Mouse (Mus musculus) lung, postnatal 4 days (tissue): ENCODE results near the gene Trpc1.

Experiments used
- DNase-seq, 2 experiments: peaks; one replicate each; pipeline ENCODE4 v3.0.0; 2021

The Trpc1 gene

DNA sequence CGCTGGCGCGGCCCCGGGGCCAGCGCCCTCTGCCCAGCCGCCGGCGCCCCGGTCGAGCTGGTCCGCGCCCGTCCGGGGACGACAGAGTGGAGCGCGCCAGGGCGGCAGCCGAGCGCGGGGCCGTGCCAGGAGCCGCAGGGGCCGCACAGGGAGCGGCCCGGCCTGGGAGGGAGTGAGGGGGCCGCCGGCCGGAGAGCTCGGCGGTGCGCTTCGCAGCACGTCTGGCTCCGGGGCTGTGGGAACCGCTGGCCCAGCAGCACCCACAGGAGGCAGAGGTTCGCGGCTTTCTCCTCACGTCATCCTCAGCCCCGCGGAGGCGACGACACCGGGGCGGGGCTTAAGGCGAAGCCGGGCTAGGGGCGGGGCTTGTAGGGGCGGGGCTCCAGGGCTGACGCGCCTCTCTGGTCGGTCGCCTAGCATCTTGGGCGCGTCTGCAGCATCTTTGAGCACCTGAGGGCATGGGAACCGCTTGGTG is at the start of gene Trpc1:
Gene Trpc1 (minus strand): TSS at position 339 of the 475 bp plus-strand sequence.
- DNase-seq, result peak; percentile 80 to 86

DNA sequence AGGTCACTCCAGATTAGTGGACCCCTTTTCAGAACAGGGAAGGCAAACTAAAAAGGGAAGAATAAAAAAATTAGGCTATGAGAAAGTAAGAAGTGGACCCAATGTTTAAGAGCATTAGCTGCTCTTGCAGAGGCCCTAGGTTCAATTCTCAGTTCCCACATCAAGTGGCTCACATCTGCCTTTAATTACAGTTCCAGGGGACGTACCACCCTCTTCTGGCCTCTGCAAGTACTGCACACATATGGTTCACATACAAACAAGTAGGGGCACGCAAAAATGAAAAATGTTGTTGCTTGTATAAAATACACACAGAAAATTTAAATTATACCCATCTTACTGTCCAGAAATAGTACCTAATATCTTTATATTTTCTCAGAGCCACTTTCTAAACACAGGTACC is 46.1 kb upstream of the Trpc1 start:
- no peak for DNase-seq

DNA sequence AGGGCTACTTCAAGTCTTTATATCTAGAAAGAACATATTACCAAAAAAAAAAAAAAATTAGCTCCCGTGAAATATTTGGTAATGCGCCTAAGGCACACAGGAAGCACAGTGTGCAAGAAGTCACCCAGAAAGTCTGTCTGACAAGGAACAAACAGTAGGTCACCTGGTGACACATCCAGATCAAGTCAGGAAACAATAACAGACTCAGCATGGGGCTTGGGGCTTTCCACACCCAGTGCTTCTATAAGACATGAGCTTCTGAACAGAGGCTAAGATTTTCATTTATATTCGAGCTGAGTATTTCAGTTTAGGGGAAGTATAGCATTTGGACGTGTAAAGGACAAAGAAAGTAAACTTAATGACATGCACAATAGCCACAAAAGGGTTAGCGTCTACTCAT is 45.7 kb upstream of the Trpc1 start:
- DNase-seq, result no peak

DNA sequence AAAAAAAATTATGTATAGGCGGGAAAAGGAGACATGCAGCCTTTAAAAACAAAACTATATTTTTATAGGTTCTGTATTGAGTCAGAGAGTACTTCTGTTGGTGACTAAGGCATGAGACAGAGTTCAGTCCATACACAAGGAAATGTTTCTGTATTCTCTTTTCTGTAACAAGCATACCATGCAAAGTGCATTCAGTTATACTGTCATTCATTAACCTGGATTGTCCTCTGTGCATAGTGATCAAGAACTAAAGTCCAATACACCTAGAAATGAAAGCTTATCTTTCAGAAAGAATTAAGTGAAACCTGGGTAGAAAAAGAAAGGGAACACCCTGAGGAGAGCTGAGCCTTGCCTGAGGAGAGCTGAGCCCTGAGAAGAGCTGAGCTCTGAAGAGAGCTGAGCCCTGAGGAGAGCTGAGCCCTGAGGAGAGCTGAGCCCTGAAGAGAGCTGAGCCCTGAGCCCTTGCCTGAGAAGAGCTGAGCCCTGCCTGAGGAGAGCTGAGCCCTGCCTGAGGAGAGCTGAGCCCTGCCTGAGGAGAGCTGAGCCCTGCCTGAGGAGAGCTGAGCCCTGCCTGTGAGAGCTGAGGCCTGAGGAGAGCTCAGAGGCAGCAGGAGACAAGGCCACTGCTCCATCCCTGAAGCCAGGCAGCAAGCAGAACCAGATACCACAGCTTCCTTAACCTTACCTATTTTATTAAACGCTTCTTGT is 45.1 kb upstream of the Trpc1 start:
- DNase-seq, result no peak

DNA sequence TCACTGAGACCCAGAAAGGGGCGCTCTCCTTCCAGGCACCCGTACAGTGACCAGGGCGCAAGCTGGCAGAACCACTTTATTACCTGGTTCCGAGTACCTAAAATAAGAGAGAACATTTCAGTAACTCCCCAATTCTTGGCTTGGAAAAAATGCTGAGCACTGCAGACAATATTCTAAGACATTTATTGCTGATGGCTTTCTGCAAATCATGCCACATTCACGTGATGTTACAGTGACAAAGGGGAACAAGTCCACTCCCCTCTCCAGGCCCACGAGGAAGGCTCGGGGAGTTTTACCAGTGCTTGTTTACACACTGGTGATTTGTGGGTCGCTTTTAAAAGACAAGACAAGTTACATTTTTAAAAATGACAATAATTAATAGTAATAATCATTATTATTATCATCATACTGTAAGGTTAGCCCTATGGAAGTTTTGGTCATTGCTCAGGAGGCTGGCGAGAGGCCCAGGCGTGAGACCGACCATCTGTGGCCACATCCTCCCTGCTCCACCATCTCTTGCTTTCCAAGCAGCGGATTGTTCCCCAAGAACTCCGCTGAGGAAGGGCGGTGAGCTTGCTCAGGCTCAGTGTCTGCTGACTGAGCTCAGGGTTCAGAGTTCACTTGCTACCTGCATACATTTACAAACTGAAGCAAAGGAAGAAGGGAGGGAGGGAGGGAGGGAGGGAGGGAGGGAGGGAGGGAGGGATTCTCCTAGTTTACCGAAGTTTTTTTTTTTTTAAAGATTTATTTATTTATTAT is 44.0 kb upstream of the Trpc1 start:
- DNase-seq, result no peak

DNA sequence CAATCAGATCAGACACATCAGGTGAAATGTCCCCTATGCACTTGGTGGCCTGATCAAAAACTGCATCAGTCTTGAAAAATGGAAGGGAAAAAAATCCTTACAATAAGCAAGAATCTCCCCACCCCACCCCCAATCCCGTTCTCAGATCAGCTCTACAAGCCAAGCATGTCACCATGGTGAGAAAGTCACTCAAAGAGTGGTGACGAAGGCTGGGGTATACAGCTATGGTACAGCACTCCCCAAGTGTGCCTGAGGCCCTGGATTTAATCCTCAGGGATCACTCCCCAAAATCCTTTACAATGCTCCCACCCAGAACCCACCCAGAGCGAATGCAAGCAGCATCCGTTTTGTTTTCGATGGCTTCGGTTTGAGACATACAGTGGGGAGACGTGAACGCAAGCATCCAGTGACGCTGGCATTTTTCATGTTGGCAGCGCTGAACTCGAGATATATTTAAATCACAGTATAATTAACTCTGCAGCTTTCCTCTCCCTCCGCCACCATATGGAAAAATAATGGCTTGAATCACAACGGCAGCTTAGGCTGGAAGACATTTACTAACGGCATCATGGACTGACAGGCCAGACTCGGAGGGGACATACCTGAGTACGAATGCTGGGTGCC is 34.8 kb upstream of the Trpc1 start:
- no peak for DNase-seq

DNA sequence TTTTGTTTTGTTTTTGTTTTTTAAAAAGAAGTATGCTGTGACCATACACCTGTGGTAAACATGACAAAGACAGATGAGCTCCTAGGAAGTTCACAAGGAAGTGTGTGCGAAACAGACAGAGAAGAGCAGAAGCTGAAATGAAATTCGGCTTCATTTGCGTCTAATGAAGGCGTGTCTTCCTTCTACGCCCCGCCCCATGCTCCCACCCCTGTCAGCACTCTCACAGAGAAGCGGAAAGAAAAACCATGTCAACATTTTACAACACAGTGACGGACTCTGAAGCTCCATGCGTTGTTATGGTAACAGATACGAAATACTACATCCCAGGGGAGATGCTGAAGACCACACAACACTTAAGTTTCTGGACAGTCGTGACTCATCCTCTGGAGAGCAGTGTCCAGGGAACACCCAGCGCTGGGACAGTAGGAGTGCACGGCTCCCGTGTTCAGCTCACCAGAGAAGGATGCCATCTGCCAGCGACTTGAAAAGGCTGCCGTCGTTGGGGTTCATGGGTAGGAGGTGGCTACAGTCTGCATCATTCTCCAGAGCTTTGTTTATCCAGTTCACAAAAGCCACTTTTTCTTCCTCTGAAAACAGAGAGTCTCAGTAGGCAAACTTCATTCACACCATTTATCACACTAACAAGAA is 33.6 kb upstream of the Trpc1 start:
- DNase-seq, result no peak

DNA sequence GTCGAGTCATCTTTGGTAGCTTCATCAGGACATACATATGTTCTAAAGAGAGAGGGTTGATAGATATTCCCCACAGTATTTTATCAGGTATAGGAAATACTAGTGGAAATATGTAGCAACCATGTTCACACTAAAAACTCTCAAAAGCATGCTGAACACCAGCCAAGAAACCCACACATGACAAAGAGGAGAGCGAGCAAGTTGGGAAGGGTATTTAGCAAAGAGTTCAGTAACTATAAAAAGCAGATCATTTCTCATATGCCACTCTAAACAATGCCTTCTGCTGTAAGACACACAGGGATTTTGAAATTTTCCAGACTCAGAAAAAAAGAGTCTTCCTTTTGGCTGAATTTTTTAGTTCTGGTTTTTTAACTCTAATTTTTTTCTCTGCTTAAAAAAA is 21.5 kb upstream of the Trpc1 start:
- DNase-seq, result no peak

DNA sequence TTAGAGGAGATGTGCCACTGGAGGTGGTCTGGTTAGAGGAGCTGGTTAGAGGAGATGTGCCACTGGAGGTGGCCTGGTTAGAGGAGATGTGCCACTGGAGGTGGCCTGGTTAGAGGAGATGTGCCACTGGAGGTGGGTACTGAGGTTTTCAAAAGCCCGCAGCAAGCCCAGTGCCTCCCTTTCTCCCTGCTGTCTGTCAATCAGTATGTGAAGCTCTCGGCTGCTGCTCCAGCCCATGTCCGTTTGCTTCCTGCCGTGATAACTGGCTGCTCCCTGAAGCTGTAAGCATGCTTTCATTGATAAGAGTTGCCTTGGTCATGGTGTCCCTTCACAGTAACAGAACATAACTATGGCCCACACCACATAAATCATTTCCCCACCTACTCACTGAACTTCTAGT is 13.0 kb upstream of the Trpc1 start:
- DNase-seq, result no peak

DNA sequence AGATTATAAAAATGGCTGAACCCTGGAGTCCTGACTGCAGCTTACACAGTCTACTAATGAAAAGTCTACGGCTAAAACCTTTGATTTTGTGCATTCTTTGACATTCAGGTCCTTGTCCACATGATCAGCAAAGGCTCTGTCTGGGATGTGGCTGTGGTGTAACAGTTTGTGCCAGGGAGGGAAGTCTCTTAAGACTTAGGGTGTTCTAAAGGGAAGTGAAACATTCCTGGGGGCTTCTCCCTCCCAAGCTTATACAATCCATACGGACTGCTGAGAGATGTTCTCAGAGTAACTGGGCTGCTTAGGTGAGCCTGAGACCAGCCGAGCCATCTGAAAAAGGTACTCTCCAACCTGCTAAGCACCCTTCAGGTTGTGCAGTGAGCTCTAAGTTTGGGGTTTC is 12.1 kb upstream of the Trpc1 start:
- no peak for DNase-seq

DNA sequence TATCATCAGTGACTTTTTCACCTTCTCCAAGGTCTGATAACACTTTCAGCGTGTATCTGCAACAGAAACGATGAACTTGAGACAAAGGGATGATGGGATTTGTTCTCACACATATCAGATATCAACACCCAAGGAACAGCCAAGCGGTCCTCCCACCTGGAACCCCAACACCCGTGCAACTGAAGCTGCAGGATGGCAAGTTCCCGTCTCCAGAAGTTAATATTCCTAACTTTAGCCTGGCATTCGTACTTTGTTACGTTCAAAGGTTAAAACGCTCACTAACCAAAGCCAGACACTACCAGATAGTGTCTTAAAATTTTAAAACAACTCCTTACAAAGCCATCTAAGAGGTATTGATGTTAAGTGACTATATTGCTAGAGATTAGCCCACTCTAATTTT is 11.2 kb upstream of the Trpc1 start:
- no peak for DNase-seq

DNA sequence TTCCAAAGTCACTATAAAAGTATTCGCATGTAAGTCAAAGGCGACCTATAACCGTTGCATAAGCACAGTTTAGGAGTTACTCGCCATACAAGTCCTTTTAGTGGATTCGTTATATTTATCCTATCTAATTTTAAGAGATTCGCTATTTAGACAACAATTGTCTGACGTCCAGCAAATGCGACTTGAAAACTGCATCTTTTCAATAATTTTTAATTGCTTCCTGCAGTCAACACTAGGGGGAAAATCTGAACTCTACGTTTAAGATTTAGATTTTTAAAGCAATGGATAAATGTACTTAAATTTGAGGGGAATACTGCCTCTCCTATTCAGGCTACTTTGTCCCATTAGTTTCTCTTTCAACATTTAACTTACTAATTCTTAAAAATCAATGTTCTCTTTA is 571 bp upstream of the Trpc1 start:
- no peak for DNase-seq

DNA sequence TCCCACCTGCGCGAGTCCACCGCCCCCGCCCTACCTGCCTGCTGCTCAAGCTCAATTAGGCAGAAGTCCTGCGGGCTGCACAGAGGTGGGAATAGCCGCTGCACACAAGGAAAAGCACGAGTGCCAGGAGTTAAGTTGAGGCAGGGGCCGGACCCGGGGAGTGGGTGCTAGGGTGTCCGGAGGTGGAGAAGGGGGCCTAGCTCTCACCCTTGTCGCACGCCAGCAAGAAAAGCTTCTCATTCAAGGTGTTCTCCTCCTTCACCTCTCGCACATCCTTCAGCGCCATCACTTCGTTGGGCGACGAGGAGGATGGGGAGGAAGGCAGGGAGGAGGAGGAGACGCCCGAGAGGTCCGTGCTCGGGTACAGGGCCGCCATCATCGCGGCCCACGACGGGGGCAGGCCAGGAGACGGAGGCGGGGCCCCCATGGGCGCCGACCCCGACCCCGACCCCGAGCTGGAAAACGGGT is 680 bp downstream of the Trpc1 start:
- peak in 1 of 2 experiments; percentile 23 for DNase-seq

DNA sequence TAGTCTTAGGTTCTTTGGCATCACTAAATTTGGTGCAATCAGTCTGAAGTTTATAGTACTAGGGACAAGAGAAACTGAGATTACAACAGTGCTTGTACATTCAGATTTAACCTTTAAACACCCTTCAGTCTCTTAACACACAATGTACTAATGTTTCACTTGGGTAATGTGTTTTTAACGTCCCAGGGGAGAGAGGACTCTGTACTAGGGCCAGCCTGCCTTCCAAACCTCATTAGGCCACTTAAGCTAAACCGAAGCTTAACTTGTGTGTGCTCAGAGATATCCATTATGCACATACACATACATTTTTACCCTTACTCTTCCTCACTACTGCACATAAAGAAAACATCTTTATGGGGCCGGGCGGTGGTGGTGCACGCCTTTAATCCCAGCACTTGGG is 2.9 kb downstream of the Trpc1 start:
- DNase-seq, result no peak

DNA sequence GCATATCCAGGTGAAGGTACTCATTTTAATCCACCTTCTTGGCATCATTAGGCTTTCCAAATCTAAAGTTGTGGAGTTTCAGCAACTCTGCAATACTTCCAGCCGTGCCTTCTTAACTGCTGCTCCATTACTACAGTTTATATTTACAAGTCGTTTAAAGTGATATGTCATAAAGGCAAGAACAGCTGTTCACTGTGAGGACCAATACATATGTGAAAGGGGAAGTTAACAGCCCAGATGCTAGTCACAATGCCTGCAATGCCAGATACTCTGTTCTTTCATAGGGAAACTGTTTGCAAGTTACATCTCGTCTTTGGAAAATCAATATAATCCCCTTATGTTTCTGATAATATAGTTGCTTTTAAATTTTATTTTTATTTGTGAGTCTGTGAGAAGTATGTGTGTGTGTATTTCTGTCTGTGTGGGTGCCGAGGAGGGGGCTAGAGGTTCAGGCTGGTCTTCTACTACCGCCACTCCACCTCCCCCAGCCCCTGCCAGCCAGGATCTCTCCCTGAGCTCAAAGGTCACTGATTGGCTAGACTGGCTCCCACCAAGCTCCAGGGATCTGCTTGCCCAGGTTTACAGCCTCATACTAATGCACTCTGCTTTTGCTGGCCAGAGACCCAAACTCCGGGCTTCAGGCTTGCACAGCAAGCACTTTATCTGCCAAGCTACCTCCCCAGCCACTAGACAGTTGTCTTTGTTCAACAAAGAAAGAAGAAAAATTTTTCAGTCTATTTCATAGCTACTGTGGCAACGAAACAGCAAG is 5.1 kb downstream of the Trpc1 start:
- DNase-seq, result no peak

DNA sequence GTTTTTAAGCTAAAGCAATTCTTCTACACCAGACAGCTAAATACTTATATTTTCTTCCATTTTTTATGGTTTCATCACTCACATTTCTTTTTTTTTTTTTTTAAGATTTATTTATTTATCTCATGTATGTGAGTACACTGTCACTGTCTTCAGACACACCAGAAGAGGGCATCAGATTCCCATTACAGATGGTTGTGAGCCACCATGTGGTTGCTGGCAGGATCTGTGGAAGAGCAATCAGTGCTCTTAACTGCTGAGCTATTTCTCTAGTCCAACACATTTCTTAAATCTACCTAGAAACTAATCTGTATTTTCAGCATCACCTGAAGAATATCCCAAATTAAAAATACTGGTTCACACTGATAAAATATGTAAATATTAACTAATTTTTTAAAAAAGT is 13.9 kb downstream of the Trpc1 start:
- DNase-seq, result no peak

DNA sequence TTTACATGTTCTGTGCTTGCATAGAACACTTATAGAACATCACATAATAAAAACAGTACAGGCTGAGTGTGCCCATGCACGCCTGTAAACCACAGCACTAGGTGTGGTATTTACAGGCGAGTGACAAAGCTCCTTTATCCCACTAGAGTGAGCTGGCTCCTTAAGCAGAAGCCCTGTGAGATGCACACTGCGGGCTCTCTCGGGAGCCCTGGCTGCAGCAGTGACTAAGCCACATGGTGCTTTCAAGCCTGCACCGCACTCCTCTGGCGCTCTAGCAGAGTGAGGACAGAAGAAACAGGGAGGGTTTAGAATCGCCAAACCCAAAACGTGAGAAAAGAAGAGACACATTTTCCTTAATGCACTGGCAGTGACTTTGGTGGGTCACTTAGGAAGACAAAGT is 37.6 kb downstream of the Trpc1 start:
- no peak for DNase-seq

DNA sequence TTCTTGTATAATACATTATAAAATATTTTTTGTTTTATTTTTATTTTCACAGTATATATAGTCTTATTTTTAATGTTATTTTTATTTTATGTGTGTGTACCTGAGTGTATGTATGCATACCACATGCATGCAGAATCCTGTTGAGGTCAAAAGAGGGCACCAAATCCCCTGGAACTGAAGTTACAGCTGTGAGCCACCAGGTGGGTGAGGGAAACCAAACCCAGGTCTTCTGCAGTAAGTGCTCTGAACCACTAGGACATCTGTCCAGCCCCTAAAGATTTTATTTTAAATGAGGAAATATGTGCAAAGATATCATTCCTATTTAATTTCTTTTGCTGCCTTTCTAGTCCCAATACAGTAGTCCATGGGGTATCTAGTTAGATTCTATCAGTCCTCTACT is 41.2 kb downstream of the Trpc1 start:
- DNase-seq, result no peak

DNA sequence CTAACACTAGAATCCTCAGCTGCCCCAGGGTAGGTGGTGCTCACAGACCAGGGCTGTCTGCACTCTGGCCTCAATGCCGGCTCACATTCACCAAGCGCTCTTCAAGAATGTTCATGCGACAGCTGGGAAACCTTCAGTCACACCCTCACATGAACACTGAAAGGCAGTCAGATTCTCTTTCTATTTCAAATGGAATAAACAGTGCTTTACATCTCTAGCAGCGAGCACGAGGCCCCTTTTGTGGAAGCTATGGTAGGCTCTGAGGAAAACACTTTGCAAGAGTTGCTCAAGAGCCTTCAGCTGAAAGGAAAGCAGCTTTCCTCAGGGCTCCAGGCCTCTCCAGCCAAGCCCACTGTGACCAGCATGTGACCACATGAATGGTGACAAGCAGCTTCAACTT is 44.8 kb downstream of the Trpc1 start:
- peak; percentile 61 to 80 for DNase-seq

DNA sequence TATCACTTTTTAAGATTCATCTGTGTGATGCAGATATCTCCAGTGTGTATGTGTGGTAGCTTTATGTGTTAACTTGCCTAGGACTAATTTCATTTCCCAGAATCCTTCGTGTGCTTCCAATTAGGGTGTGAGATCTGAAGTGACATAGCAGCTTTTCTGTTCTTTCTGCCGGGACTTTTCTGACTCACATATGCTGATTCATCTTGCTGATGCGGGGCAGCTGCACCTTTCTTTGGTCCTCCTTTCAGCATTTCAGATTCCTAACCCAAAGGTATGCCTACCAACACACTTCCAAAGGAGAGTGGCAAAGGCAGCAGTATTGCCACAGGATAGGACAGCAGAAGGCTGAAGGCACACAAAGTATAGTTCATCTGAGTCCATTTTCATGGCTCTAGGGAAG is 46.1 kb downstream of the Trpc1 start:
- DNase-seq, result no peak

DNA sequence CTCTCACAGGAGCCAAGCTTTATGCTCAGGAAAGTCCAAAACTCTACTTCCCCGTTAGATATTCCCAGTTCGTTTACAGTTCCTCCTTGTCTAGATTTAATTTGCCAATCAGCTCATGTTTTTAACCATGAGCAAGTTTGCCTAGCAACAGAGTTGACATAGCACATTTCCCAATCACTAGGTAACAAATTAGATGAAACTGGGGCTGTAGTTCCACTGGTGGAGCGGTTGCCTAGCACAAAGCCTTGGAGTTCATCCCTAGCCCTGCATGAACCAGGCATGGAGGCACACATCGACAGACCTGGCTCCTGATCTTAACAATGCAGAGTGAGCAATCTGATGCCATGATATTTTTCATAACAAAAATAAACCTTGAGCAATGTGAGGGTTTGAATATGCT is 50.9 kb downstream of the Trpc1 start:
- no peak for DNase-seq

DNA sequence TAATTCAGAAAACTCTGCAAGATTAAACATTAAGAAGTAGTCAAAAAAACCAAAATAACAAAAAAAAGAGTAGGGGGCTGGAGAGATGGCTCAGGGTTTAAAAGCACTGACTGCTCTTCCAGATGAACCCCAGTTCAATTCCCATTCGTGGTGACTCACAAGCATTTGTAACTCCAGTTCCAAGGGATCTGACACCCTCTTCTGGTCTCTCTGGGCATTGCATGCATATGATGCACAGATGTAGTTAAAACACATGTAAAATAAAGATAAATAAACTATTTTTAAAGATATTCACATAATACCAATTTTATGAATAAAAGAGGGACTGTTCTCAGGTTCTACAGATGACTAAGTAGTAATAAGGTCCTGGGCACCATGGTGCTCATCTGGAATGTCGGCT is 52.4 kb downstream of the Trpc1 start:
- peak in 1 of 2 experiments; percentile 27 for DNase-seq

DNA sequence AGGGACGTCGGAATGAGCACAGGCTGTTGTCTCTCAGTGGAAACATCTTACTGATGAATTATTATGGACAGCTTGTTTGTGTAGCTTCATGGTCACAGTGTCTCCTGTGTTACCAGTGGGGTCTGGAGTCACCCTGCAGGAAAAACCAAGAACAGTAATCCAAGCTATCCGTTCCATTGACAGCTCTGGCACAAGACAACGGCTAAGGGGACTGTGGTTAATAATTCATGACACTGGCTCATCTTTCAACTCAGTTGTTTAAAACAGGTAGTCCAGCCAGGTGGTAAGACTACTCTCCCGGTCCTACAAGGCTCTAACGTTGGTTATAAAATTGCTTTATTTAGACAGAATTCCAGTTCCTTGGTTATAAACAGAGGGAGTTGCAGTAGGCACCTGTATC is 53.6 kb downstream of the Trpc1 start:
- no peak for DNase-seq
